Mouse (Mus musculus) stomach, postnatal 0 days (tissue): ENCODE data around the gene C2.

Source experiments
- CTCF ChIP-seq: IDR thresholded peaks from 2 replicates; pipeline ENCODE4 v1.5.1; 2016; ENCODE audit warnings: antibody characterized with exemption, low read depth, mild to moderate bottlenecking, moderate library complexity
- EP300 ChIP-seq: optimal IDR thresholded peaks from 2 replicates; pipeline ENCODE3; 2016; ENCODE audit warnings: antibody characterized with exemption

- peak; percentile 70 for TF ChIP-seq CTCF
- no peak for TF ChIP-seq EP300
Observed at GRCm38 (mm10) chr17:34947606-34948005, 49.5 kb upstream of the C2 start.
